Mouse (Mus musculus): ENCODE results near the gene Ralgps2. TPM values are rescaled to one million over a fixed set of nuclear protein-coding genes. Genes with fewer than 3 reads are reported as not detected.

The Ralgps2 gene
- 19.1 and 30.4 TPM in 2 replicates for polyA plus RNA-seq (2012; rRNA removed)

DNA sequence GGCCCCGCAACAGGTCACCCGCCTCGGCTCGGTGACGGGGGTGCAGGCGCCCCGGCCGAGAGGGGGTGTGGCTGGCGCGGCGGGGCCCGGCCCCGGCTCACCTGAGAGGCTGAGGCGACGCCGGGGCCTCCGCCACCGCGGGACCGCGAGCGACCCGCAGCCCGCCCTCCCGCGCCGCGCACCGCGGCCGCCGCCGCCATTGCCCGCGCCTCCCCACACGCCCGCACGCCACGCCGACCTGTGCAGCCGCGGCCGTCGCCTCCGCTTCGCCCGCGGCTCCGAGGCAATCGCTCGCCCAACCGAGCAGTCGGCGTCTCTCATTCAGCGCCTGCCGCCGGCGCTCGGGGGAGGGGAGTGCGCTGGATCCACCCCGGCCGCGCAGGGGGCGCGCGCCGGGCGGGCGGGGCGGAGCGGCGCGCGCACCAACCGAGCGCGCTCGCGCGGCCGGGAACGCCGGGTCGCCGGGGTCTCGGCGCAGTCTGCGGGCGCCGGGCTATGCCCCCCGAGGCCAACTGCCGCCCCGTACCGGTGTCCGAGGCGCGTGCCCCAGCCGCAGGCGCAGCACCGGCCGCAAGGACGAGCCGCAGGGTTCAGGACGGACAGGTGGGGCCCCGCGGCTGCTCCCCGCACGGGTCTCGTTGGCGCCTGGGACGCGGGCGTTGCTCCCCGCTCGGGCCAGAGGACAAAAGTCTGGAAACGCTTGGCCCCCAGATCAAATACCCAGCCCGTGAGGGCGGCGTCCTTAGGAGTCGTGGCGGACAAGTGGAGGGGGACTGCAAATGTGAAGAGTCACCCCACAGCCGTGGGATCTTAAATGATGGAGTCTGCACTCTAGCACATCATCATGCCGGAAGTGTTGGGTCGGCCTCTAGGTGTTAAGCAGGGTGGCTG is at the start of gene Ralgps2:
TSS of gene Ralgps2 (minus strand) at position 376 of the 891 bp plus-strand sequence.
- DNase-seq (ENCODE audit: low read depth, low spot score) = no peak
- WGBS = 1% methylated on average over 105 of the region's 124 CpGs

- DNase-seq (ENCODE audit: low read depth, low spot score) = no peak
- WGBS = 57% methylated on average over 3 of the region's 3 CpGs
Observed at GRCm38 (mm10) chr1:156987576-156987975, 48.1 kb upstream of the Ralgps2 start.

GRCm38 (mm10) chr1:156986641-156987345 is 47.4 kb upstream of the Ralgps2 start:
- no peak for DNase-seq (ENCODE audit: low read depth, low spot score)
- WGBS = 72% methylated on average over 6 of the region's 6 CpGs

- DNase-seq (ENCODE audit: low read depth, low spot score) = no peak
- WGBS = 63% methylated on average over 6 of the region's 6 CpGs
Observed at GRCm38 (mm10) chr1:156985657-156986640, 46.5 kb upstream of the Ralgps2 start.

DNA sequence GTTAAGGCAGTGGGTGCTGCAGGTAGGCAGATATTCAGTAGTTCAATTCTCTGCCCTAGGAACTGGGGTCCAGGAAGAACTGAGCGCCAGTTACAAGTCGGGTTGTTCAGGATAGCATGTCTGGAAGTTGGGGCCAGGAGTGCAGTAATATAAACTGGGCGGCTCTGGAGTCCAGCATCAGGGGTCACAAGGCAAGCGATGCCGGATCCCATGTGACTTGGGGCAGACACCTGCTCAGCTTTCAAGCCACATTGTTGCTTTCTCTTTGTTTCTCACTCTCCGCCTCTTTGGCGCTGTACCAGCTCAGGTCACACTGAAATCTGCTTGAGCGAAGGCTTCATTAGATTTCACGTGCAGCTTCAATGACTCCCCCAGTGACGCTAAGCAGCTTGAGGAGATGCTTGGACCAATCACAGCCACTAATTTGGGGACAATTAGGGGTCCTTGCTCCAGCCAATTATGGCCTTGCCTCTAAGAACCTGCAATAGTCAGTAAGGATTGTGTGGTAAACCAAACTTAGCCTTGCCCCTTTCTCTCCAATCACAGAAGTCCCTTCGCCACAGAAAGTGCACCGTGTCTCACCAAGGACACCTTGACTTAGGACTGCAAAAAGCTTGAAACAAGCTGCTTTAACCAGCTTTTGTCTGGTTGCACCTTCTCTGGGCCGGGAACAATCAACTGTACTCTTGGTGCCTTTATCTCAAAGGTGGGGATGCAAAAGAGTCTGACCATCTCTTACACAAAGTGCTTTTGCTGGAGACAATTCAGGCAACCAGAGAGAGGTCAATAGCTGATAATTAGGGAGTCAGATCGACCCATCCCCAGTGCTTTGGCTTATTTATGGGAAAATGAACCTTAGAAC is 43.8 kb upstream of the Ralgps2 start:
- no peak for DNase-seq (ENCODE audit: low read depth, low spot score)
- WGBS = 48% methylated on average over 14 of the region's 14 CpGs

DNA sequence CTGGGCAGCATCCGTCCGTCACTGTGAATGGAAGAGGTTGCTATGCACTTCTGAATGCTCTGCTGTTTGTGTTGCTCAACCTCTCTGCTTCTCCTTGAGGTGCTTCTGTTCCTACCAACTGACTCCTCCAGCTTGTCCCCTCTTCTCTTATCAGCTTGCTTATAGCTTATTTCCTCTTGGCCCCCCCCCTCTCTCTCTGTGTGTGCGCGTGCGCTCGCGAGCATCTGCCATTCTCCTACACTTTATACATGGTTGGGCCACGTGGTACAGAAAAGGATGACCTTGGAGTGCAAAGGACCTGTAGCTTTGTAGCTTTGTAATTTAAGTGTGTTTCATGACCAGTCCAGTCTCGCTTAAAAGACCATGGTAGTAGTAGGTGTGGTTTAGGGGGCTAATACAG is 42.5 kb upstream of the Ralgps2 start:
- DNase-seq (ENCODE audit: low read depth, low spot score) = no peak
- 75% methylated on average over 9 of the region's 9 CpGs for WGBS

GRCm38 (mm10) chr1:156979722-156980121 is 40.3 kb upstream of the Ralgps2 start:
- WGBS = 74% methylated on average over 4 of the region's 4 CpGs
- DNase-seq (ENCODE audit: low read depth, low spot score) = no peak

GRCm38 (mm10) chr1:156978656-156979055 is 39.2 kb upstream of the Ralgps2 start:
- 69% methylated on average over 7 of the region's 7 CpGs for WGBS
- DNase-seq (ENCODE audit: low read depth, low spot score) = no peak

GRCm38 (mm10) chr1:156973857-156974256 is 34.4 kb upstream of the Ralgps2 start:
- no peak for DNase-seq (ENCODE audit: low read depth, low spot score)
- WGBS = 86% methylated on average over 6 of the region's 6 CpGs

GRCm38 (mm10) chr1:156972391-156972790 is 33.0 kb upstream of the Ralgps2 start:
- 84% methylated on average over 4 of the region's 4 CpGs for WGBS
- no peak for DNase-seq (ENCODE audit: low read depth, low spot score)

DNA sequence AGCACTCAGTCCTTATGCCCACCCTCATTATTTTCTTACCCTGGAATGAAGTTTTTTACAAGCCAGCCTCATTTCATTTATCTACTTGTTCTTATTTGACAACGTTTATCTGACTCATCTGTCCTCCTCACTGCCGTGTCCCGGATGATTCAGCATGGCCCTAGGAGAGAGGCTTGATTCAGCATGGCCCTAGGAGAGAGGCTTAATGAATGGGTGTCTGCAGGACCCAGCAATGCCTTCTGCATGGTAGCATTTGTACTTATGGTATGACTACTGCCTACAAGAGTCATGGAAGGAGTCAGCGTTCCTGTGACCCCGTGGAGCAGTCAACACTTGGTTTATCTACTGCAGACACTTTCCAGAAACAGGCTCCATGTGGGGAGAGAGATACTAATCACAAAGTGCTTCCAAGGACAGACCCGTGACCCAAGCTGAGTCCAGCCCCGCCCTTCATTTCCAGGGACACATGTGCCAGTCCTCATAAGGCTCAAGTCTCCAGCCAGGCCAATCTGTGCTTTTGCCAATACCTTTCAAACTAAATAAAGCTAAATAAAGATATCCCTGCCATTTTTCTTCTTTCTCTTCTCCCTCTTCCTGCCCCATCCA is 31.9 kb upstream of the Ralgps2 start:
- WGBS = 71% methylated on average over 7 of the region's 7 CpGs

GRCm38 (mm10) chr1:156970641-156971040 is 31.2 kb upstream of the Ralgps2 start:
- 79% methylated on average over 6 of the region's 6 CpGs for WGBS
- no peak for DNase-seq (ENCODE audit: low read depth, low spot score)

More for the DNA sequence above, 31.9 kb upstream of the Ralgps2 start:
- DNase-seq (ENCODE audit: low read depth, low spot score) = no peak

- no peak for DNase-seq (ENCODE audit: low read depth, low spot score)
- 58% methylated on average over 7 of the region's 7 CpGs for WGBS
Observed at GRCm38 (mm10) chr1:156968107-156968506, 28.7 kb upstream of the Ralgps2 start.

GRCm38 (mm10) chr1:156964586-156964932 is 25.1 kb upstream of the Ralgps2 start:
- DNase-seq (ENCODE audit: low read depth, low spot score) = no peak
- WGBS = 88% methylated on average over 4 of the region's 4 CpGs

DNA sequence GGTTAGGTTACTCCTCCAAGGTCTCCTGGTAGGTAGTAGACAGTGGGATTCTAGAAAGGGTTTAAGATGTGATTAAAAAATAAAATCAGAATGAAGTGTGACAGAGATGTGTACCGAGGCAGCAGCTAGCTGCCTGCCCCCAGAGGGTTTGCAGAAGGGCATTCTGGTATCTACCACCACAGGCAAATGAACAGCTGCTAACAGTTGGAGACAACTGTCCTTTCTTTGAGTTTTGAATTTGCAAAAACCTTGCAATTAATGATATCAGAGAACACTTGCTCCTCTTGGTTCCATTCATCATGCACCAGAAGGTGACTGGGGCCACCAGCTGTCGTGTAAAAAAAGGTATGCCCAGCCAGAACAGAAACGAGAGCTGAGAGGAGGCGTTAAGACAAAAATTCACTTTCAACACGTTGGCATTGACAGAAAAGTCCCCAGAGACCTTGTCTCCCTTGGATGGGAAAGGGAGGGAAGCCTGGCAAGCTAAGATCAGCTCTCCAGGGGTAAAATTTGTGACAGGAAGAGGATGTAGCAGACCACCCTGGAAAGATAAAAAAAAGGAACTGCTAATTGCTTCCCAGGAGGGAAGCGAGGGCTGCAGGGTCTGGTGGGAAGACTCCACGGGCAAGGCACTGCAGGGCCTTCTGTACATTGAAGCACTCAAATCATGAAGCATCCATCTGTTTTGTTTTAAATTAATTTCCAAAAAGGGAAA is 24.6 kb upstream of the Ralgps2 start:
- DNase-seq (ENCODE audit: low read depth, low spot score) = no peak
- 58% methylated on average over 7 of the region's 7 CpGs for WGBS

GRCm38 (mm10) chr1:156961481-156962265 is 22.2 kb upstream of the Ralgps2 start:
- 67% methylated on average over 8 of the region's 8 CpGs for WGBS
- no peak for DNase-seq (ENCODE audit: low read depth, low spot score)

DNA sequence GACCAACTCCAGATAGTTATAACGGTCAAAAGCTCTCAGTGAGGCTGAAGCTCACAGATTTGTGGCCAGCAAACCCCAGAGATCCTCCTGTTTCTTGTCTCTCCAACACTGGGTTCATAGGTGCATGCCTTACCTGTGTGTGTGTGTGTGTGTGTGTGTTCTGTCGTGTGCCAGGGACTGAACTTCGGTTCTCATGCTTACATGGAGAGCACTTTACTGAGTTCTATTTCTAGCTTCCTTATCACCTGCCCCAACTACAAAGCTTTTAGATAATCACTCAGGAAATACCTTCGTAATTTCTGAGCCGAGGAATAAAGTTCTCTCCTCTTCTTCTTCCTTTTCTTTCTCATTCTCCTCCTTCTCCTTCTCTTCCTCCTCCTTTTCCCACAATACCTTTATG is 19.6 kb upstream of the Ralgps2 start:
- 46% methylated on average over 5 of the region's 5 CpGs for WGBS
- DNase-seq (ENCODE audit: low read depth, low spot score) = no peak
